Mouse (Mus musculus): ENCODE results near the gene Ghrhr. TPM values are rescaled to one million over a fixed set of nuclear protein-coding genes. Genes with fewer than 3 reads are reported as not detected.

Gene Ghrhr
- total RNA-seq, 2 experiments from 2014 or later, result not detected

GRCm38 (mm10) chr6:55355575-55355974 lies 20.5 kb upstream of the Ghrhr start:
- intact Hi-C loops (cut with DNase I), result no loop called here
- Histone ChIP-seq H3K27ac (no peak overlapping the region), H3K4me3 (no peak overlapping the region)
- DNase-seq (ENCODE audit: extremely low spot score in 1 of 2, low spot score in 2 of 2), result no peak
- no peak for TF ChIP-seq CTCF (IDR thresholded peaks at IDR 0.05)

GRCm38 (mm10) chr6:55356017-55356703 lies 19.9 kb upstream of the Ghrhr start:
- DNase-seq (ENCODE audit: extremely low spot score in 1 of 2, low spot score in 2 of 2), result no peak
- H3K4me3 ChIP-seq, result no peak overlapping the region
- no peak overlapping the region for H3K27ac ChIP-seq
- TF ChIP-seq CTCF (IDR thresholded peaks at IDR 0.05), result no peak
- intact Hi-C loops (cut with DNase I), result no loop called here

DNA sequence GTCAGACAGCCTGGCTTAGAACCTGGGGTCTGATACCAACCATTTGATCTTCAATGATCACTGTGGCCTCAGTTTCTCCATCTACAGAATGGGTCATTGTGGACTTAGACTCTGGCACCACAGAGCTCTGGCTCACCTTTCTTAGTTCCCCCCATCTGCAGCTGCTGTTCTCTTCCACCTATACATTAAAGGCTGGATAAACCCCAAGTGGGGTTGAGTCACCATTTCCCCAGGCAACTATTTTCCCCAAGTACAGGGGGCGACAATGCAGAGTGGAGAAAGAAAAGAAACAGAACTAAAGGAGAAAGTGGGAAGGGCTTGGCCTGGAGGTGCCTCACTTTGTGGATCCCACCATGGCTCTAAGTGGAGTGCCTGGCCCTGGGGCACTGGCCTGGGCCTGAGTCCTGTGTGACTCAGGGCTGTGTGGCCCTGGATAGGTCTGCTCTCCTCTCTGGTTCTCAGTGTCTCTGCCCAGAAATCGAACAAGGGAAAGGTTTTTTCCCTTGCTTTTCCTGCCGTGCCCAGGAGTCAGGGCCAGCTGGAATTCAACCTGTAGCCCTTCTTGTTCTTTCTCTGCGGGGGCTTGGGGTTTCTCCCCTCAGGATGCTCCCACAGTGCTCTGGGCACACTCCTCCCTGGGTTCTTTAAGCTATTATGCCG lies 19.0 kb upstream of the Ghrhr start:
- intact Hi-C loops (cut with DNase I), result no loop called here
- DNase-seq (ENCODE audit: extremely low spot score in 1 of 2, low spot score in 2 of 2), result no peak
- no peak overlapping the region for H3K4me3 ChIP-seq
- TF ChIP-seq CTCF (IDR thresholded peaks at IDR 0.05), result no peak
- H3K27ac ChIP-seq, result no peak overlapping the region

DNA sequence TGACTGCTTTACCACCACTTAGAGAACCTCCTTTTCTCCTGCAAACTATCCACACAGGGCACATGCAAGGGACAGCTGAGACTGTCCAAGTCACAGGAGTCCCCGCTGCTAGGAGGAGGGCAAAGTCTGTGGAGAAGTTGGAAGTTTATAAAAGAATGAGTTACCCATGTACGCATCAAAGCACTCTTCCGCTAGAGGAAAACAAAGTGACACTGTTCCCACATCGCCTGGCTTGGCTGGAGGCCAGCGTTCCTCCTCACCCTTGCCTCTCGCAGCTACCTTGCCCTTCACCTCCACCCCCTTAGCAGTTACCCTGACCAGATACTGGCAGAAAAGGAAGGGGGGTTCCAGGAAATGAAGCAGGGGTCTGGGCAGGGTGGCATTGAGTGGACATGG lies 18.5 kb upstream of the Ghrhr start:
- Histone ChIP-seq H3K27ac (no peak overlapping the region), H3K4me3 (no peak overlapping the region)
- no peak for DNase-seq (ENCODE audit: extremely low spot score in 1 of 2, low spot score in 2 of 2)
- intact Hi-C loops (cut with DNase I), result no loop called here
- no peak for TF ChIP-seq CTCF (IDR thresholded peaks at IDR 0.05)

DNA sequence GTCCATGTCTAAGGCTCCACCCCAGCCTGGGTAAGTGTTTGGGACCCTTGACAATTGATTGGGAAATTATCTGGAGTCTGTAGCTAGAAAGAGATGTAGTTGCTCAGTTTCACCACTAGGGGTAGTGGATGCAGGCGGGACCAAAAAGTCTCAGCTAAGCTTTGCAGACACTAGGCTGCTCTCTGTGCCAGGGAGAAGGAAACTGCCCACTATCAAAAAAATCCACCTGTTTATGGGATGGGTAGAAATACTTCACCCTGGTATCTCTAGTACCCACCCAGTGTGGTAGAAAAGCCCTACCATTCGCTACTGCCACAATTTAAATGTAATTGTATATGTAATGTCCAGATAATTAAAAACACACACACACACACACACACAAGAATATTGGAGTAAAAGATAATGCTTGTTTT lies 17.4 kb upstream of the Ghrhr start:
- intact Hi-C loops (cut with DNase I), result no loop called here
- no peak overlapping the region for H3K4me3 ChIP-seq
- no peak overlapping the region for H3K27ac ChIP-seq
- TF ChIP-seq CTCF (IDR thresholded peaks at IDR 0.05), result peak; percentile 69
- no peak for DNase-seq (ENCODE audit: extremely low spot score in 1 of 2, low spot score in 2 of 2)

DNA sequence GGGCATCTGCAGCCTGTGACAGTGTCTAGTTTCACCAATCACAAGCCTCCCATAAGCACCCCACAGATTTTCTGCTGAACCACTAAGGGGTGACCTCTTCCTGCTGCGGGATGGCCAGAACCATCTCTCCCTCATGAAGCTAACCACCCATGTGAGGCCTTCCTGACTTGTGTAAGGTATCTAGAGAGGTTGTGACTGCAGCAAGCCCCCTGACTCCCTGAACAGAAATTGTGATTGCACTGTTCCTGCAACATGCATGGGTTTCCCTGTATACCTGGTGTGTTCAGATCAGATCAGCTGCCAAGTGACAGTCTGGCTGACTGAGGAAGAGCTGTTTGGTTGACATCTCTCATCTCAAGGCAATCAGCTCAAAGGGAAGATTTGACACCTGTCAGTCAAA lies 13.4 kb upstream of the Ghrhr start:
- no peak for DNase-seq (ENCODE audit: extremely low spot score in 1 of 2, low spot score in 2 of 2)
- Histone ChIP-seq H3K27ac (no peak overlapping the region), H3K4me3 (no peak overlapping the region)
- TF ChIP-seq CTCF (IDR thresholded peaks at IDR 0.05), result no peak
- intact Hi-C loops (cut with DNase I), result no loop called here

GRCm38 (mm10) chr6:55367126-55367525 lies 9.0 kb upstream of the Ghrhr start:
- Histone ChIP-seq H3K4me3 (no peak overlapping the region), H3K27ac (no peak overlapping the region)
- intact Hi-C loops (cut with DNase I), result no loop called here
- TF ChIP-seq CTCF (IDR thresholded peaks at IDR 0.05), result no peak
- DNase-seq (ENCODE audit: extremely low spot score in 1 of 2, low spot score in 2 of 2), result no peak

DNA sequence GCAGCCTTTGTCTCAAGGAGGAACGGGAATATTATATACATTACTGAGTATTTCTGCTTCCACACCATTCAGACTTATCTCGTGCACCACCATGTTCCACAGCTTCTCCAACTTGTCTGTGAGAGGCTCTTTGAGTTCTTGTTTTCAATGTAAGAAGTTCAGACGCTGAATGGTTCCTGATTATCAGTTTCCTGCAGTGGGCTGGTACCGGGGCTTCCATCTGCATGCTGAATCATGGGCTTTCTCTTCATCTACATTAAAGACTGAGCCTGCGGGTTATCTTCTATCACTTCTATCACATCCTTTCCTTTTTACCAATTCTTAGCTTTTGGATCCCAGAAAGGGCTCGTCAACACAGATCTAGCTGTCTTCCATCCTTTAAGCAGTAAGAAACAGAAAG lies 5.3 kb upstream of the Ghrhr start:
- intact Hi-C loops (cut with DNase I), result loop anchor here (10.0 kb wide), 1 partner anchor 584 kb away; no protein-coding TSS in a partner anchor
- Histone ChIP-seq H3K27ac (no peak overlapping the region), H3K4me3 (no peak overlapping the region)
- no peak for DNase-seq (ENCODE audit: extremely low spot score in 1 of 2, low spot score in 2 of 2)
- TF ChIP-seq CTCF (IDR thresholded peaks at IDR 0.05), result no peak

DNA sequence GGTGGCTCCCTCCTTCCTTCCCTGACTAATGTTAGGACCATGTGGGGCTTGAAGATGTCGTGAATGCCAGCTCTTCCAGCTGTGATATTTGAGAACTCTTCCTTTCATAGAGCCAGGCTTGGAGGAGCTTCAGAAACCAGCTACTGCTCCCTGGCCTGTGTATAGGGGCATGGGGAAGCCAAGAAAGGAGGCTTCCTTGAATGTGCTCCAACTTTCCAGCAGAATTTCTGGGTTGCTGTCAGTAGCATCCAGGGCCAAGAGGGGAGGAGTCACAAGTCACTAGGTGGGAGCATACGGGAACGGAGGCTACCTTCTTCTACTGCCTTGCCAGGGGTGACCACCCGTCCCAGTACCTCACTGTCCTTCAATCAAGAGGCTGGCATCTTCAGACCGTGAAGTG lies 416 bp downstream of the Ghrhr start:
- no peak overlapping the region for H3K27ac ChIP-seq
- DNase-seq (ENCODE audit: extremely low spot score in 1 of 2, low spot score in 2 of 2), result no peak
- no peak for TF ChIP-seq CTCF (IDR thresholded peaks at IDR 0.05)
- no peak overlapping the region for H3K4me3 ChIP-seq
- intact Hi-C loops (cut with DNase I), result loop anchor here (10.0 kb wide), 1 partner anchor 578 kb away; no protein-coding TSS in a partner anchor

DNA sequence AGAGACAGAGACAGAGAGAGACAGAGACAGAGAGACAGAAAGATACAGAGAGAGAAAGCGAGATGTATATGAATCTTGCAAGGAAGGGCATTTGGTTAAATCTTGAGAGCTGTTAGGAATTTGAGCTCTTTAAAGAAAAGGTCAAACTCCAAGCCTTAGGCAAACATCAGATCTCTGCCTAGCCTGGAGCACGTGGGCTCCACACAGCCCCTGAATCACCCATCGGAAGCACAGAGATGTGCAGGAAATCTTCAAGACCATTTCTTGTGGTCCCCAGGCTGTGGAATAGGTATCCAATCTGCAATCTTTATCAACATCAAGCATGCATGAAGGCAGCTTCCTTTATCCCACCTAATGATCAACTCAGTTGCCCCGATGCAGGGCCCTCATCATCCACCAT lies 1.4 kb downstream of the Ghrhr start:
- TF ChIP-seq CTCF (IDR thresholded peaks at IDR 0.05), result no peak
- Histone ChIP-seq H3K4me3 (no peak overlapping the region), H3K27ac (no peak overlapping the region)
- intact Hi-C loops (cut with DNase I), result loop anchor here (10.0 kb wide), 1 partner anchor 577 kb away; no protein-coding TSS in a partner anchor
- no peak for DNase-seq (ENCODE audit: extremely low spot score in 1 of 2, low spot score in 2 of 2)

DNA sequence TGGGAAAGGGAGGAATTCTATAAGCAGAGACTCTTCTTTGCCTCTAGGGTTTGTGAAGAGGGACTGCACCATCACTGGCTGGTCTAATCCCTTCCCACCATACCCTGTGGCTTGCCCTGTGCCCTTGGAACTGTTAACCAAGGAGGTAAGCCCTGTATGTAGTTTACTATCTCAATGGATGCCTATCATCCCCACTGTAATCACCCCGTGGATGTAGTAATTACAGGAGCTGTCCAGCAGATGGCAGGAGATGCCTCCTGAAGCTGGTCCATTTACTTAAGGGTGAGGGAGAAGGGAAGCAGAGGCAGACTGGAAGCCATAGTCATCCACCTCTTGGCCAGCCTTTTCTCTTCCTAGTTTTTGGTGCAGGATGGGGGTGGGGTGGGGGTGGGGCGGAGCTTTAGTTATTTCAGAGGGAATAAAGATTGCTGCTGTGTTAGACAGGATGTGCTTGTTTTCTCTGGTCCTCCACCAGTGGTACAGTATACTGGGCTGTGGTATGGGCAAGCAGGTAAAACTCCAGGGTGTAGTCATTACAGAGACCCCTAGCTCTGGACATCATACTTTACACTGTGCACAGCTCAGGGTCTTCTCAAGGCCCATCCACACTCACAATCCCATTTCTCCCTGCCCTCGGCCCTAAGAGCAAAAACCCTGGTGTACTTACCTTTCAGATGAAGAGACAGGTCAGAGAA lies 3.7 kb downstream of the Ghrhr start:
- Histone ChIP-seq H3K4me3 (no peak overlapping the region), H3K27ac (no peak overlapping the region)
- TF ChIP-seq CTCF (IDR thresholded peaks at IDR 0.05), result peak; percentile 71
- intact Hi-C loops (cut with DNase I), result loop anchor here (10.0 kb wide), 1 partner anchor 575 kb away; no protein-coding TSS in a partner anchor
- peak in 1 of 2 experiments; percentile 57 for DNase-seq (ENCODE audit: extremely low spot score in 1 of 2, low spot score in 2 of 2)

GRCm38 (mm10) chr6:55381966-55382365 lies 5.9 kb downstream of the Ghrhr start:
- DNase-seq (ENCODE audit: extremely low spot score in 1 of 2, low spot score in 2 of 2), result no peak
- no peak for TF ChIP-seq CTCF (IDR thresholded peaks at IDR 0.05)
- intact Hi-C loops (cut with DNase I), result no loop called here
- no peak overlapping the region for H3K4me3 ChIP-seq
- H3K27ac ChIP-seq, result no peak overlapping the region

Data from left cerebral cortex, adult 2 months (tissue).